Mouse (Mus musculus): ENCODE results near the gene Cacnb4.

Cacnb4 gene

GRCm38 (mm10) chr2:52676023-52676912 lies at the start of gene Cacnb4:
Gene Cacnb4, minus strand, starts transcription at chr2:52676831.
- no peak for DNase-seq (ENCODE audit: low spot score)

- DNase-seq (ENCODE audit: low spot score), result no peak
Measured at GRCm38 (mm10) chr2:52720231-52721025, 43.8 kb upstream of the Cacnb4 start.

GRCm38 (mm10) chr2:52717076-52717475 lies 40.4 kb upstream of the Cacnb4 start:
- no peak for DNase-seq (ENCODE audit: low spot score)

- DNase-seq (ENCODE audit: low spot score), result no peak
Measured at GRCm38 (mm10) chr2:52715538-52715937, 38.9 kb upstream of the Cacnb4 start.

- no peak for DNase-seq (ENCODE audit: low spot score)
Measured at GRCm38 (mm10) chr2:52714111-52714510, 37.5 kb upstream of the Cacnb4 start.

GRCm38 (mm10) chr2:52710804-52711203 lies 34.2 kb upstream of the Cacnb4 start:
- no peak for DNase-seq (ENCODE audit: low spot score)

GRCm38 (mm10) chr2:52709417-52709816 lies 32.8 kb upstream of the Cacnb4 start:
- DNase-seq (ENCODE audit: low spot score), result no peak

GRCm38 (mm10) chr2:52701368-52702036 lies 24.9 kb upstream of the Cacnb4 start:
- no peak for DNase-seq (ENCODE audit: low spot score)

GRCm38 (mm10) chr2:52700352-52700751 lies 23.7 kb upstream of the Cacnb4 start:
- DNase-seq (ENCODE audit: low spot score), result no peak

- DNase-seq (ENCODE audit: low spot score), result no peak
Measured at GRCm38 (mm10) chr2:52694604-52695003, 18.0 kb upstream of the Cacnb4 start.

- no peak for DNase-seq (ENCODE audit: low spot score)
Measured at GRCm38 (mm10) chr2:52691745-52692144, 15.1 kb upstream of the Cacnb4 start.

- DNase-seq (ENCODE audit: low spot score), result no peak
Measured at GRCm38 (mm10) chr2:52686601-52687000, 10.0 kb upstream of the Cacnb4 start.

- no peak for DNase-seq (ENCODE audit: low spot score)
Measured at GRCm38 (mm10) chr2:52677589-52677988, 958 bp upstream of the Cacnb4 start.

- no peak for DNase-seq (ENCODE audit: low spot score)
Measured at GRCm38 (mm10) chr2:52676913-52677303, 277 bp upstream of the Cacnb4 start.

- DNase-seq (ENCODE audit: low spot score), result no peak
Measured at GRCm38 (mm10) chr2:52675278-52675987, 1.2 kb downstream of the Cacnb4 start.

GRCm38 (mm10) chr2:52674886-52675277 lies 1.7 kb downstream of the Cacnb4 start:
- DNase-seq (ENCODE audit: low spot score), result no peak

GRCm38 (mm10) chr2:52673172-52673571 lies 3.5 kb downstream of the Cacnb4 start:
- no peak for DNase-seq (ENCODE audit: low spot score)

GRCm38 (mm10) chr2:52670733-52671132 lies 5.9 kb downstream of the Cacnb4 start:
- DNase-seq (ENCODE audit: low spot score), result no peak

GRCm38 (mm10) chr2:52668480-52668879 lies 8.2 kb downstream of the Cacnb4 start:
- no peak for DNase-seq (ENCODE audit: low spot score)

GRCm38 (mm10) chr2:52656722-52657121 lies 19.9 kb downstream of the Cacnb4 start:
- DNase-seq (ENCODE audit: low spot score), result no peak

GRCm38 (mm10) chr2:52654541-52654940 lies 22.1 kb downstream of the Cacnb4 start:
- no peak for DNase-seq (ENCODE audit: low spot score)

- no peak for DNase-seq (ENCODE audit: low spot score)
Measured at GRCm38 (mm10) chr2:52651547-52651946, 25.1 kb downstream of the Cacnb4 start.

Data from urinary bladder, postnatal 10 days (tissue).